Mouse (Mus musculus) regulatory T cell (primary cell): ENCODE results near the gene Cdan1.

ENCODE experiments used
- in situ Hi-C: fragments of 300-600 bp; cut with MboI, MseI; formaldehyde crosslinking; loops from one replicate; pipeline ENCODE4 v1.15.1; 2025; ENCODE audit warnings: high pct_unique_total_duplicates

Cdan1 gene

GRCm38 (mm10) chr2:120849449-120850423 lies at the start of gene Cdan1:
Gene Cdan1 (minus strand): TSS chr2:120850128.
- in situ Hi-C loops, result no loop called here

GRCm38 (mm10) chr2:120896361-120896760 lies 46.4 kb upstream of the Cdan1 start:
- in situ Hi-C loops, result no loop called here

DNA sequence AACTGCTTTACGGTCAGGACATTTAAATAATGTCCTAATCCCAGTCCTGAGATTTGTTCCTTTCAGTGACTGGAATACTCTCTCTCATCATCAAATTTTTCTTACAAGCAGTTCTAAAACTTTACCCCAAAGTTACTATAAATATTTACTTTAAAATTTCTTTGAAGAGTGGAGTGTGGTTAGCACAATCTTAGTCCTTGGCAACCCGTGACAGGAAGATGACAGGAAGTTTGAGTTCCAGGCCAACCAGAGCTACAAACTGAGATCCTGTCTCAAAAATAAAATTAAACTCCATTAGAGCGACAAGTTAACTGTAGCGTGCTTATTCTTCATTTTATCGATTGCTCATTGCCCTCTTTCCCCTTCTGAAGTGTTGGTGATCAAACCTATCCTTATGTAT lies 37.7 kb upstream of the Cdan1 start:
- in situ Hi-C loops, result no loop called here

GRCm38 (mm10) chr2:120873192-120873591 lies 23.3 kb upstream of the Cdan1 start:
- in situ Hi-C loops, result no loop called here

GRCm38 (mm10) chr2:120871447-120872336 lies 21.8 kb upstream of the Cdan1 start:
- in situ Hi-C loops, result no loop called here

- in situ Hi-C loops, result no loop called here
These were observed 17.4 kb upstream of the Cdan1 start for GRCm38 (mm10) chr2:120867336-120867735.

DNA sequence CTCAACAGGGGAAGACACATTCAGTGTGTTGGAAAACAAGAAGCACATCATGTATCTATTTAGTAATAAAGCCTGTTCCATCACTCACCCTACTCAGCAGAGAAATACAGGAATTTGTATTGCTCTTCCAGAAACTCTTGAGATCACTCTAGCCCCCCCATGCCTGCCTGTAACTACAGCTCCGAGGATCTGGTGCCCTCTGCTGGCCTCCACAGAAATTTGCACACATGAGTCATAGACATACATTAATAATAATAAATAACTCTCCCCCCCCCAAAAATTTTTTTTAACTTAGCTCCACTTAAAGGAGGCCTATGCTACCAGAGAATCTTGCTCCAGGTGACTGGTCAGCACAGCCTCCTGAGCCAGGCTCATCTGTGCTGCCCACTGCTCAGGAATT lies 16.6 kb upstream of the Cdan1 start:
- in situ Hi-C loops, result no loop called here

GRCm38 (mm10) chr2:120863389-120863788 lies 13.5 kb upstream of the Cdan1 start:
- in situ Hi-C loops, result no loop called here

DNA sequence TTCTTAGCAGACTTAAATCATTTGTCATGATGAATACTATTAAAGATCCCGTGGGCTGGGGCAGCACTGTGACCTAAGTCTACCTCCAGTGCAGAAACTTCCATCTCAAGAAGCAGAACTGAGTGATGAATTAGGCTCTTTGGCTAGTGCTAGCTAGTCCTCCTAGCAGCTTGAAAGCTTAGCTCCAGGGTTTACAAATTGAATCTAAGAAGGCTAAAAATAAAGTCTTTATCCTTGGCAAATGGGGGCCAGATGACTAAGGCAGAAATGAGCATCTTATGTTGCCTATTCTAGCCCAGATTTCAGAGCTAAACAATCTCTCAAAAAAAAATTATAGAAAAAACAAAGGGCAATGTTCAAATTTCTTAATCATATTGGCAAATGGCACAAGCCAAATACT lies 10.8 kb upstream of the Cdan1 start:
- in situ Hi-C loops, result no loop called here

DNA sequence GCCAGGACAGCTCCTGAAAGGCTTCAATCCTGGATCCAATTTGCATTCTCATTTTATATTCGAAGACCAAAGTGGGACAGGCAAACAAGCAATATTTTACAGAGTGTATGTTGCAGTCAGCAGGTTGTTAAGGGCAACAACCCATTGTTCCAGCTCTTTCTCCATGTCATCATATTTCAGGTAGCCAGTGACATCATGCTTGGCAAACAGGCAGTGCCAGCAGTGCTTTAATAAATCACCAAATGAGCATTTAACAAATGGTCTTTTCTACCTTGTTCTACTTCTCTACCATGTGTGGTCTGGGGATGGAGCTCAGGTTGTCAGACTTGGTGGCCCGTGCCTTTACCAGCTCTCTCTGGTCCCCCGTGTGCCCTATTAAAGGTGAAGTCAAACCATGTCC lies 8.2 kb upstream of the Cdan1 start:
- in situ Hi-C loops, result no loop called here

GRCm38 (mm10) chr2:120853151-120853550 lies 3.2 kb upstream of the Cdan1 start:
- in situ Hi-C loops, result no loop called here

DNA sequence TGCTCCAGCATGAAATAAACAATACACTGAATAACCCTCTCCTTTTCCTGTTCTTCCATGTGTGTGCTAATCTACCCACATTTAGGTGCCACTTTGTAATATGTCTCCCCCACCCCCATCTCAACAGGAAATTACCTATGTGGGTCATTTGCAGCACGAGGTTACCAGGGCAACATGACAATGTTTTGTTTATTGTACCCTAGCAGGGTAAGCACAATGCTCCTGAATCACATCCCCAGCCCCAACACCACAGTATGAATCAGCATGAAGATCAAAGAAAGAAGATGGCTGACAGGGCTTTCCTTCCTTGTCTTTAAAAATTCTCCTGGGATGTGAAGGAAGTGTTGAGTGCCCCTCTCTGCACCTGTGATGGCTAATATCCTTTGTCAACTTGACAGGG lies 2.7 kb upstream of the Cdan1 start:
- in situ Hi-C loops, result no loop called here

- in situ Hi-C loops, result no loop called here
These were observed 625 bp upstream of the Cdan1 start, which contains the start of gene Ttbk2 for GRCm38 (mm10) chr2:120850424-120851082. Gene Ttbk2 (minus strand): TSS chr2:120850604.

DNA sequence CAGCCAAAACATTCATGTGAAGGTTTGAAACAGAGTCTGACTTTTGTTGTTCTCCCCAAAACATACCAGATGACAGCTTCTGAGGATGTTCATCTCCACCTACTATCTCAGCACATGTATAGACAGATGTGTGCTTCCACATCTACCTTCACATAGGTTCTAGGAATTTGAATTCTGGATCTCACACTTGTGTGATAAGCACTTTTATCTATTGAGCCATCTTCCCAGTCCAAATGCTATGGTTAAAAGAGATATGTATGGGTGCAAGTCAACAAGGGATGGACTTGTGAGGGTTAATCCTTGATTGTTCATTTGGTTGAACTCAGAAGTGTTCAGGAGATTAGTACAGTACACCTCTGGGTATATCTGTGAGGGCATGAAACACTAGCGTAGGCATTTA lies 4.6 kb downstream of the Cdan1 start:
- in situ Hi-C loops, result no loop called here

DNA sequence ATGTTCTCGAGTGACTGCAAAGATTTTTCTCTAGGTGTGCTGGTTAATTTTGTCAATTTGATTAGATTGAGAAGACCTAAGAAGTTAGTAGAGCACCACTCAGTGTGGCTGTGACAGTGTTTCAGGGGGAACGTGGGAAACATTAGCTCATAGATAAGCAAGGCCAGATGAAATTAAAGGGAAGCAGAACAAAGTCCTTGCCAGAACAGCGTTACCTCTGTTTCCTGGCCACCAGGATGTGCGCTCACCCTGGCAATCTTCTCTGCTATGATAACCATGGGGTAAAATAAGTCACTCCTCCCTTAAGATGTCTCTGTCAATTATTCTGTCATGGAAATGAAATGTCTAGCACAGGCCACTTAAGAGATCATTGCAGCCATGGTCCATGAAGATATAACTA lies 5.9 kb downstream of the Cdan1 start:
- in situ Hi-C loops, result no loop called here

- in situ Hi-C loops, result no loop called here
These were observed 8.7 kb downstream of the Cdan1 start for GRCm38 (mm10) chr2:120841211-120841610.

GRCm38 (mm10) chr2:120835167-120835566 lies 14.8 kb downstream of the Cdan1 start:
- in situ Hi-C loops, result no loop called here

DNA sequence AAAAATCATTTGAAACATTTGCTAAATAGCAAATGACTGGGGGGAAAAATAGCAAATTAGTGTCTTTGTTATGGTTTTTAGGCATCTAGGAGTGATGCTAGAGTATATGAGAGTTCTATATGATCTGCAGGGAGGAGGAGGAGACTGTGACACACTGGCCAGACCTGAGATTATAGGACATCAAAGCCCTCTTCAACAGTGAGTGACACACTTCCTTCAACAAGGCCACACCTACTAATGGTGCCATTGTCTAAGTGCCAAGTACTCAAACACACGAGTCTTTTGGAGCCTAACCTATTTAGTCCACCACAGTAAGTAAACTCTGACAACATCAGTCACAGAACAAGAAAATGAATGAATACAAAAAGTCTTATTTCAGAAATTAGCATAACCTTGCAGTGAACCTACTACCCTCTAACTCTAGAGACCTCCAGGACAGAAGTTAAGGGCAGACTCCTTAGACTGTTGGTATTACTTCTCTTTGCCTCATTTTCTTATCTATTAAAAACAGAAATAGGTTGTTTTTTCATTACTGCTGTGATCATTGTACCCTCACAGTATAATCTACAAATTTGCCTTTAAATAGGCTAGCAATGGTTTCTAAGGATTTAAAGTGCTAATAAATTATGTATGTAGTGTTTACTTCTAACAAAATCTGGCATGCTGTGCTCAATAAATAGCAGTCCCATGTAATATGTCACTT lies 22.8 kb downstream of the Cdan1 start:
- in situ Hi-C loops, result no loop called here

DNA sequence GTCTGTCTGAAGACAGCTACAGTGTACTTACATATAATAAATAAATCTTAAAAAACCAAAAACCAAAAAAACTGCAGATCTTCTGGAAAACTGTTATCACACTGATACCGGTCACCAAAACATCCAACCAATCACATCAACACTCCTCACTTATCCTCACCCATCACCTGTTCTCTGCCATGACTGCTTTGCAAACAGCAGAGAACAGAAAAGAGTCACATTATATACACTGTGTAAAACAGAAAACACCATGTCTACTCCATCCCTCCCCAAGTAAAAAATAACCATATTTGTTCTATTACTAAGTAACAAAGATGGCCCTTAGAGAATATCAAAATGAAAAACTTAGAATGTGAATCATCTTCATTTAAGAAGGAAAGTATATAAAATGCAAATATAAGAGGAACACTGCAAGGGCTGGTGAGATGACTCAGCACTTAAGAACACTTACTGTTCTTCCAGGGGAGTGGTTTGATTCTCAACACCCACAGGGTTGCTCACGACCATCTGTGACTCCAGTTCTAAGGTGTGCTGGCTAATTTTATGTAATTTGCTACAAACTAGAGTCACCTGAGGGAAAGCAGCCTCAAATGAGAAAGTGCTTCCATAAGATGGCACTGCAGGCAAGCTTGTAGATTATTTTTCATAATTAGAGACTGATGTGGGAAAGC lies 79.5 kb downstream of the Cdan1 start:
- in situ Hi-C loops, result loop anchor here (10.0 kb wide), 1 partner anchor 1554 kb away; no protein-coding TSS in a partner anchor

- in situ Hi-C loops, result no loop called here
These were observed 88.0 kb downstream of the Cdan1 start for GRCm38 (mm10) chr2:120761922-120762321.

- in situ Hi-C loops, result no loop called here
These were observed 101.9 kb downstream of the Cdan1 start for GRCm38 (mm10) chr2:120748041-120748440.
